Mouse (Mus musculus) testis, adult 2 months (tissue): ENCODE data around the gene Arel1.

Experiments
- CTCF ChIP-seq: fragments of 200-500 bp; IDR thresholded peaks from 2 replicates; pipeline ENCODE4 v1.5.1; 2012; ENCODE audit warnings: low read depth, mild to moderate bottlenecking, inconsistent platforms, low read length, moderate library complexity; ENCODE audit not compliant: control insufficient read depth, insufficient read depth, insufficient replicate concordance
- POLR2A ChIP-seq: fragments of 200-500 bp; IDR thresholded peaks from 2 replicates; pipeline ENCODE4 v1.6.1; 2012; ENCODE audit warnings: low read depth, mild to moderate bottlenecking, inconsistent platforms, low read length, moderate library complexity; ENCODE audit not compliant: control insufficient read depth

- TF ChIP-seq CTCF (no peak), POLR2A (no peak)
Observed at GRCm38 (mm10) chr12:84896235-84896634, 74.5 kb downstream of the Arel1 start.
